Mouse (Mus musculus): ENCODE data around the gene D6Ertd527e.

D6Ertd527e gene

DNA sequence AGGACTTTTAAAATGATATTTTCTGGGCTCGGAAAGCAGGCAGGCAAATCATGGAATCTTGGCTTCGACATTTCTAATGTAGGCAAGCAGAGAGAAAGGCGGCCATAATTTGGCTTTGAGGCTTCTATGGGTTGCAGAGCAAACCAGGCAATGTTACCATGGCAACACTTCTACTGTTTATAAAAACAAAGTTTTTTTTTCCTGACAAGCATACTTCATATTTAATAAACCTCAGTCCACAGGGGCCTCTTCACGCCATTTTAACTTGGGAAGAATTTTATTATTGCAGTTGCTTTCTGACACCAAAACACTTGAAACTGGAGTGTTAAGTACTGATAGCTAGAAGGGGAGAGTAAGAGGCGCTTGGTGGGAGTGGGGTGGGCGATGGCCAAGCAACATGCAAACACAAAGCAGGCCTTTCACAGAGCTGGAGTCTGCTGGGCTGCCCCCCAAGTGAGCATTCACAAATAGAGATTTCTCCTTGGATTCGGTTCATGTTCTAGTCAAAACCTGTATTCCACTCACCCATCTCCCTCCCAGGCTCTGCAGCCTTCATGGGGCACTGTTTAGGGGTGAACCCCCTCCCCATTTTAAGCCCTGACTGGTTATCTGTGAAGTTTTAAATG is 4.8 kb upstream of the D6Ertd527e start:
- no peaks in the 10 kb centered on the region for H3K27me3 ChIP-seq (ENCODE audit: control insufficient read depth, insufficient read depth, low read length, poor library complexity, severe bottlenecking)
- no peak for DNase-seq (ENCODE audit: low read depth, low spot score)
- no peaks in the 10 kb centered on the region for H3K36me3 ChIP-seq (ENCODE audit: control insufficient read depth, insufficient read depth, low read length, poor library complexity, severe bottlenecking)

GRCm38 (mm10) chr6:87100297-87101020 is 4.1 kb upstream of the D6Ertd527e start:
- H3K36me3 ChIP-seq (ENCODE audit: control insufficient read depth, insufficient read depth, low read length, poor library complexity, severe bottlenecking) = no peaks in the 10 kb centered on the region
- H3K27me3 ChIP-seq (ENCODE audit: control insufficient read depth, insufficient read depth, low read length, poor library complexity, severe bottlenecking) = no peaks in the 10 kb centered on the region
- no peak for DNase-seq (ENCODE audit: low read depth, low spot score)

DNA sequence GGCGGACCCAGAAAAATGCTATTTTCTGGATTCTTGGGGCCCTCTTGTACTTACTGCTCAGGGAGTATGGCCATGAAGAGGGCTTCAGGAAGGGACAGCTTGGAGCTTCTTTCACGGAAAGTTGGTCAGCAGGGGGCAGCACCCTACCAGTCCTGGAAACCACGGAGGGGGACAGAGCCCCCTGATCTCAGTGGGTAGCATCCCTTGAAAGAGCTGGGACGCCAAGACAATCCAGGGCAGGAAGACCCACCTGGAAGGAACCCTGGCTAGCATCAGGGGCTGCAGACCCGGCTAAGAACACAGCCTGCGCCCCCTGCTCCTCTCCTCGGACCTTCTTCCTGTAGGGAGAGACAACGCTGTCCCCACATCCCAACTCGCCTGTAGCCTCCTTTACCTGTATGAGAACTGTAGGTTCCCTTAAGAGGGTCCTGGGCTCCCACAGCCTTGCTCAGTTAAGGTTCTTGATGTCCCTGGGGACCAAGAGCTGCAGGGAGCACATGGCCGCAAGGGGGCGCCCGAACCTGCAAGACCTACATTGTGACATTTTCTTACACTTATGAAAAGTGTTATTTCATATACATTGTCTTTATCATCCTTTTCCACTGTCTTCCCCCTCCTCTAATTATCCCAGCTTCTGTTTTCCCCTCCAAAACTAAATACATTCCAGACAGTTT is 3.1 kb upstream of the D6Ertd527e start:
- DNase-seq (ENCODE audit: low read depth, low spot score) = peak; percentile 92
- no peaks in the 10 kb centered on the region for H3K36me3 ChIP-seq (ENCODE audit: control insufficient read depth, insufficient read depth, low read length, poor library complexity, severe bottlenecking)

DNA sequence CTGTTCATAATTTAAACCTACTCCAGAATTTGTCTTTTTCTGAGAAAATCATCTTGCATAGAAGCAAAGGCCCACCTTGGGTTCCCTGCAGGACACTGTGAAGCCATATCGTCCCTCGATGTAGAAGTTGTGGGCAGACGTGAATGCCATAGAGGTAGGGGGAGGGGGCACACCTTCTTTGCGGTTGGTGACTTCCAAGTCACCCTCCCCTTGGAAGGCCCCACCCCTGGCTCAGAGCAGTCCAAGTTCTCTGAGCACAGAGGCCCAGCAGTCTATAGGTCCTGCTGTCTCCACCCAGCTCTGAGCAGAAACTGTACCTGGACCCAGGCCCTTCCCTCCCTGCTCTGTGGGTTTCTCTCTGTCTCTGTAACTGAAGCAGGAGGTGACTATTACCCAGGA is 2.6 kb upstream of the D6Ertd527e start:
- H3K36me3 ChIP-seq (ENCODE audit: control insufficient read depth, insufficient read depth, low read length, poor library complexity, severe bottlenecking) = no peaks in the 10 kb centered on the region
- H3K27me3 ChIP-seq (ENCODE audit: control insufficient read depth, insufficient read depth, low read length, poor library complexity, severe bottlenecking) = no peaks in the 10 kb centered on the region
- DNase-seq (ENCODE audit: low read depth, low spot score) = no peak

More for the DNA sequence above, 3.1 kb upstream of the D6Ertd527e start:
- no peaks in the 10 kb centered on the region for H3K27me3 ChIP-seq (ENCODE audit: control insufficient read depth, insufficient read depth, low read length, poor library complexity, severe bottlenecking)

GRCm38 (mm10) chr6:87102421-87102911 is 2.1 kb upstream of the D6Ertd527e start:
- DNase-seq (ENCODE audit: low read depth, low spot score) = no peak
- H3K36me3 ChIP-seq (ENCODE audit: control insufficient read depth, insufficient read depth, low read length, poor library complexity, severe bottlenecking) = no peaks in the 10 kb centered on the region
- no peaks in the 10 kb centered on the region for H3K27me3 ChIP-seq (ENCODE audit: control insufficient read depth, insufficient read depth, low read length, poor library complexity, severe bottlenecking)

GRCm38 (mm10) chr6:87103314-87103713 is 1.2 kb upstream of the D6Ertd527e start:
- Histone ChIP-seq H3K27me3 (ENCODE audit: control insufficient read depth, insufficient read depth, low read length, poor library complexity, severe bottlenecking) (no peaks in the 10 kb centered on the region), H3K36me3 (ENCODE audit: control insufficient read depth, insufficient read depth, low read length, poor library complexity, severe bottlenecking) (no peaks in the 10 kb centered on the region)
- no peak for DNase-seq (ENCODE audit: low read depth, low spot score)

- no peak for DNase-seq (ENCODE audit: low read depth, low spot score)
- Histone ChIP-seq H3K27me3 (ENCODE audit: control insufficient read depth, insufficient read depth, low read length, poor library complexity, severe bottlenecking) (no peaks in the 10 kb centered on the region), H3K36me3 (ENCODE audit: control insufficient read depth, insufficient read depth, low read length, poor library complexity, severe bottlenecking) (no peaks in the 10 kb centered on the region)
Measured at GRCm38 (mm10) chr6:87111493-87111892, 6.9 kb downstream of the D6Ertd527e start.

GRCm38 (mm10) chr6:87112125-87112524 is 7.6 kb downstream of the D6Ertd527e start:
- no peak for DNase-seq (ENCODE audit: low read depth, low spot score)
- Histone ChIP-seq H3K36me3 (ENCODE audit: control insufficient read depth, insufficient read depth, low read length, poor library complexity, severe bottlenecking) (no peaks in the 10 kb centered on the region), H3K27me3 (ENCODE audit: control insufficient read depth, insufficient read depth, low read length, poor library complexity, severe bottlenecking) (no peaks in the 10 kb centered on the region)

- no peak for DNase-seq (ENCODE audit: low read depth, low spot score)
- no peaks in the 10 kb centered on the region for H3K27me3 ChIP-seq (ENCODE audit: control insufficient read depth, insufficient read depth, low read length, poor library complexity, severe bottlenecking)
- no peaks in the 10 kb centered on the region for H3K36me3 ChIP-seq (ENCODE audit: control insufficient read depth, insufficient read depth, low read length, poor library complexity, severe bottlenecking)
Measured at GRCm38 (mm10) chr6:87115981-87116380, 11.4 kb downstream of the D6Ertd527e start.

DNA sequence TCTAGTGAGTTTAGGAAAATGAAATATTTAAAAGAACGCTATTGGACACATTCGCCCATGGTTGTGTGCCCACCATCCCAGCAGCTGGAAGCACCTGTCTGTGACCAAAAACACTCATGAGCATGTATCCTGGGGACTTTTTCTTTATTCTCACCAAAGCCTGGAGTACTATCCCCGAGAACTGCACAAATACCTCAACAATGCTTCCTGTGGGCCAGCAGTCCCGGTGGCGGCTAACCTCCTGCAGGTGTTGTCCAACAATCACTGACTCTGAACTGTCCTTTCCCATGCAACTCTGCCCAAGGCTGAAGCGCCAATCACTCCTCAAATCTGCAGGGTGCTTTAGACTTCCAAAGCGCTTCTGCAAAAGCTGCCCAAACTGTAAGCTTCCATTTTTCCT is 12.1 kb downstream of the D6Ertd527e start:
- Histone ChIP-seq H3K36me3 (ENCODE audit: control insufficient read depth, insufficient read depth, low read length, poor library complexity, severe bottlenecking) (no peaks in the 10 kb centered on the region), H3K27me3 (ENCODE audit: control insufficient read depth, insufficient read depth, low read length, poor library complexity, severe bottlenecking) (no peaks in the 10 kb centered on the region)
- DNase-seq (ENCODE audit: low read depth, low spot score) = no peak

DNA sequence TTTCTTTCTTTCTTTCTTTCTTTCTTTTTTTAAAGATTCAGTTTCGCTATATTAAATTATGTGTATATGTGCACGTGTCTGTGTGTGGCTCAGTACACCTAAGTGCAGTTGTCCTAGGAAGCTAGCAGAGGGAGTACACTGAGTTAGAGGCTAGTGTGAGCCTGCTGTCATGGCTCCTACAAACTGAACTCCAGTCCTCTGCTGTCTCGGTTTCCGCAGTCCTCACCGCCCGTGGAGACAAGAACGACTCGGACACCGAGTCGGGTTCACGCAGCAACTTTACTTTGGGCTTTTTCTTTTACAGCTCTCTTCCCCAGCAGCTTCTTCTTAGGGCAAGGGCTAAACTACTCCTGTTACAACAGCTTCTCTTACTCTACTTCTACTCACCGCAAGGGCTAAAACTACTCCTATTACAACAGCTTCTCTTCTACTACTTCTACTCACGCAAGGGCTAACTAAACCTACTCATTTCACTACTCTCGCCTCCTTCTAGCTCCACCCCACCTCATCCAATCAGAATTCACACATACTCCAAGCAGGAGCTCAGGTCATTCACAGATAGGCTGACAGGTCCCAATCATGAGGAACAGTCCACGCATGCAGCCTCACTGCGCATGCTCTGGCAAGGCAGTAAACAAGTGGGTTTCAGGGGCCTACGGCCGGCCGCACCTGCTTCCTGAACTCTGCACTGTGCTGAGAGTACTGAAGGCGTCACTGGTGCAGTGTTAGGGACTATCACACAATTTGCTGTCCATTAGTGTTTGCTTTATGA is 14.7 kb downstream of the D6Ertd527e start:
- peak; percentile 77 for DNase-seq (ENCODE audit: low read depth, low spot score)
- Histone ChIP-seq H3K27me3 (ENCODE audit: control insufficient read depth, insufficient read depth, low read length, poor library complexity, severe bottlenecking) (no peaks in the 10 kb centered on the region), H3K36me3 (ENCODE audit: control insufficient read depth, insufficient read depth, low read length, poor library complexity, severe bottlenecking) (no peaks in the 10 kb centered on the region)

DNA sequence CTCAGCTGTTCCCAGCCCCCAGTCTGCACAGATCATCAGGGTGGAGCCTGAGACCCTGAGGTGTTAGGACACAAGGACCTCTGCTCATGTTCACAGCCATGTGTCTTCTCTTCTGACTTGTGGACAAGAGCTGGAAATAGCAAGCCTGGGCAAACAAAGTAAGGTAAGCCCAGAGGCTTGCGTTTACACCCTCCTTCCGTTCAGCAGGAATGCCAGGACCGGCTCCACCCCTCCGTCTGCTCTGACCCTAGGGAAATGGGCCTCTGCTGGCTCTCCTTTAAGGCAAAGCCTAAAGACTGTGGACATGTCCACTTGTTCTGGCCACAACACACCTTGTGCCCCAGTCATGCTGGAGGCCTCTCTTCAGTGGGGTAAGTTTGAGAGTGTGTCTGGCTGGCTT is 15.4 kb downstream of the D6Ertd527e start:
- H3K27me3 ChIP-seq (ENCODE audit: control insufficient read depth, insufficient read depth, low read length, poor library complexity, severe bottlenecking) = no peaks in the 10 kb centered on the region
- DNase-seq (ENCODE audit: low read depth, low spot score) = no peak
- no peaks in the 10 kb centered on the region for H3K36me3 ChIP-seq (ENCODE audit: control insufficient read depth, insufficient read depth, low read length, poor library complexity, severe bottlenecking)

DNA sequence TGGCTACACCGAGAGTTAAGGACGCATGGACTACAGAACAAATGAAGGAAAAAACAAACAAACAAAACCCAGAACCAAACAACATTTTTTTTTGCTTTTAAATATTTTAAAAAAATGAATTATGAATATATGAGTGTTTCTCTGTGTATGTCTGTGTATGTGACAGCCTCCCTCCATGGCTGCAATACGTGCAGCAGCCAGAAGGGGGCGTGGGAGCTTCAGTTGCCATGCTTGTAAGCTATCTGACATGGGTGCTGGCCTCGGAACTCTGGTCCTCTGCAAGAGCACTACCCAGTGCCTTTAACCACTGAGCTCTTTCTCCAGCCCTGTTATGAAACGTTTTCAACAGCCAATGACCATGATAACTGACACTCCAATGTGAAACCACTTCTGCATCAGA is 16.1 kb downstream of the D6Ertd527e start:
- DNase-seq (ENCODE audit: low read depth, low spot score) = peak; percentile 56
- H3K27me3 ChIP-seq (ENCODE audit: control insufficient read depth, insufficient read depth, low read length, poor library complexity, severe bottlenecking) = no peaks in the 10 kb centered on the region
- no peaks in the 10 kb centered on the region for H3K36me3 ChIP-seq (ENCODE audit: control insufficient read depth, insufficient read depth, low read length, poor library complexity, severe bottlenecking)

GRCm38 (mm10) chr6:87121961-87122360 is 17.4 kb downstream of the D6Ertd527e start:
- no peaks in the 10 kb centered on the region for H3K27me3 ChIP-seq (ENCODE audit: control insufficient read depth, insufficient read depth, low read length, poor library complexity, severe bottlenecking)
- DNase-seq (ENCODE audit: low read depth, low spot score) = no peak
- no peaks in the 10 kb centered on the region for H3K36me3 ChIP-seq (ENCODE audit: control insufficient read depth, insufficient read depth, low read length, poor library complexity, severe bottlenecking)
